Mouse (Mus musculus): ENCODE measurements at regions not wholly inside any gene's neighbourhood (a gene's known extent, or its start where the extent isn't known, plus 50 kb on each side); places are given as distances from the start of the nearest gene placed in this dataset.

DNA sequence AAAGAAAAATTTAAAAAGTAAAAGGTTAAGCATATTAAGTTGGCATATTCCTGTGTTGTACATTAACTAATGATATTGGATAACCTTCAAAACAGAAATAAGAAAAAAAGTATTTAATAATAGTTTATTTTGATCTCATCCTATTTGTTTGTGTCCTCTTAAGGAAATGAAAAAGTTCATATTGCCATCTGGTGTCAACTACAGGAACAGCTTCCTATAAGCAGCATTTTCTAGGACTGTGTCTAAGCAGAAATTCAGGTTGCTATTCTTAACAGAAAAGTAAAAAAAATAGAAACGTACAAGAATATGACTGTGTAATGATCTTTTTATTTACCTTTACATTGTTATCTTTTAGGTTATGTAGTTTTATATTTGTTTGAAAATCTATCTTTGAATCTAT lies 313.4 kb upstream of the G6pd2 start:
- TF ChIP-seq POLR2A (IDR thresholded peaks at IDR 0.05; ENCODE audit: borderline replicate concordance, extremely low read depth, insufficient read depth, insufficient read length, poor library complexity, severe bottlenecking) (no peak), CTCF (IDR thresholded peaks at IDR 0.05; ENCODE audit: borderline replicate concordance, extremely low read depth, insufficient read depth, insufficient read length) (no peak)
- peak; percentile 66 for DNase-seq (ENCODE audit: low read depth)

DNA sequence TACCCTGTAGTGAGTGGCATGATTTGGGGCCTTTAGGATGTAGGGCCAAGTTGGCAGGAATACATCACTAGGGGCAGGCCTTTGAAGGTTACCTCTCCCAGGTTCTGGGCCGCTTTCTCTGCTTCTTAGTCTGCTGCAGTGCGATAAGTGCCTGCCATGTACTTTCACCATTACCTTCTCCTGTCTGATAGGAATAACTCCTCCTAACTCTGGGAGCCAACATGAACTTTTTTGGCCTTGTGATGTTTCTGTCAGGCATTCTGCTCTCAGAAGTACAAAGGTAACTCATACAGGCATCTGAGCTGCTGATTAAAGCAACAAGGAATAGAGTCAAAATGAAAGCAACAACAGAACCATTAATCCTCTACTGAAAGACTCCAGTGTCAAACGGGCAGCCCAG lies 301.2 kb upstream of the G6pd2 start:
- no peak for DNase-seq (ENCODE audit: low read depth)
- TF ChIP-seq CTCF (IDR thresholded peaks at IDR 0.05; ENCODE audit: borderline replicate concordance, extremely low read depth, insufficient read depth, insufficient read length) (no peak), POLR2A (IDR thresholded peaks at IDR 0.05; ENCODE audit: borderline replicate concordance, extremely low read depth, insufficient read depth, insufficient read length, poor library complexity, severe bottlenecking) (no peak)

DNA sequence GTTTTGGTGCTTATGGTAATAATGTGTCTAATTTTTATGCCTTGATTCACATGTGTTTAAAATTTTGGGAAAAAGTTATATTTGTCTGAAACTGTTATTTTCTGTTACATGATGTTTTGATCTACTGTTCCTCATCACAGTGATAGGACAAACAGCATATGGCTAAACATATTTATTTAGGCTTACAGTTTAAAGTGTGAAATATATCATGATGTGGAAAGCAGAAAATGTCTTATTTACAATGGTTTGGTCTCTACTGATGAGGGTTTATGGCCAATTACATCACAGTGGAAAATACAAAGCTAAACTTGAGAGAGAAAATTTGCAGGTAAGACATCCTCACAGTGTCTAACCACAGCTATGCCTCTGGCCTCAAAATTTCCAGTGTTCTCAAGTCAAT lies 268.1 kb upstream of the G6pd2 start:
- TF ChIP-seq POLR2A (IDR thresholded peaks at IDR 0.05; ENCODE audit: borderline replicate concordance, extremely low read depth, insufficient read depth, insufficient read length, poor library complexity, severe bottlenecking) (no peak), CTCF (IDR thresholded peaks at IDR 0.05; ENCODE audit: borderline replicate concordance, extremely low read depth, insufficient read depth, insufficient read length) (no peak)

DNA sequence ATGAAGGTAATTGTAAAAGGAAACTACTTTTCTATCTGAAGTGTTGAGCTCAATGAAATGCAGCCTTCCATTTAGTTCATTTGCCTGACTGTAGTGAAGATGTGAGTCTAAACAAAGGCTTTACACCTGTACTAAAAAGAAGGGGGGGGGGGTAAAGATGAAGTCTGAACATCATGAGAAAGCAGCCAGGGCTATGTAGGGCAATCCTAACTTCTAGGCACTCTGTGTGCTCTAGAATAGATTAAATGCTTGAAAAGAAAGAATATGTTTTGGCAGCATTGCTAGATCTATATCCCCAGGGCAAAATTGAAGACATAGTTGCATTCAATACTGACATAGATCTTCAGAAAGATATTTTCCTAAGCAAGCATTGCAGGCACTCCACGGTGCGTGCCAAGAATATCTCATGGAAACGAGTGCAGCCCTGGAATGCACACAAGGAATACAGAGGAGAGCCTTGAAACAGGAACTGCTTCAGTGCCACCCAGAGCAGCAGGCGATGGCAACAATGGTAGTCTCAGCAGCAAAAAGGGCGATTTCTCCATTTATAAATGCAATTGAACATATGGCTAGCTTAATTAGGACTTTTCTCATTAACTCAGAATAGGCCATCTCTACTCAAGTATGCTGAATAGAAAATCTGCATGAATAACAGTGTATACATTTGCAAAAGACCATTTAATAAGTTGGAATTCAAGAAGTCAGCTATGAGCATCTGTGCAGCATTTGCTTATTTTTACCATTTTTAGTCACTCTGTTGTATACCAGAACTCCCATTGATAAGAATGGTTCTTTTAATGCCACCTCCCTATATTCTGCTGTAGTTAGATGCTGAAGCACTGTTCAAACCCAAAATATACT lies 261.8 kb upstream of the G6pd2 start:
- TF ChIP-seq CTCF (IDR thresholded peaks at IDR 0.05; ENCODE audit: borderline replicate concordance, extremely low read depth, insufficient read depth, insufficient read length) (no peak), POLR2A (IDR thresholded peaks at IDR 0.05; ENCODE audit: borderline replicate concordance, extremely low read depth, insufficient read depth, insufficient read length, poor library complexity, severe bottlenecking) (no peak)
- peak; percentile 89 for DNase-seq (ENCODE audit: low read depth)

More for the DNA sequence above, 268.1 kb upstream of the G6pd2 start:
- peak; percentile 63 for DNase-seq (ENCODE audit: low read depth)

DNA sequence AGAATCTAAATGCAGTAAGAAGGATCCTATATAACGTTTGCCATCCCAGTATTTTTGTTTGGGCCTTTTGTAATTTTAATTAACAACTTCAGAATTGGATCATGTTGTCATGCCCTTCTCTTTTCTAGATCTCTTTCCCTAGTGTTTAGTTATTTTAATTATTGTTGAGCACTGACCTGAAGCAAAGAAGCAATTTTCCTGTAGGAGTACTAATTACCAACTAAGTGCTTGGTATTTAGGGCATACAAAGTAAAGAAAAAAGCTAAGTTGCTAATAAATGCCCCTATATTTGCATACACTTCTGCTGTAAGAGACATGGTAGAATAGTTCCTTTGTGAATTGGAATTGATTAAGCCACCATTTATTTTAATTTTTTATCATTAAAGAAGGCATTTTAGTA lies 255.1 kb upstream of the G6pd2 start:
- TF ChIP-seq CTCF (IDR thresholded peaks at IDR 0.05; ENCODE audit: borderline replicate concordance, extremely low read depth, insufficient read depth, insufficient read length) (no peak), POLR2A (IDR thresholded peaks at IDR 0.05; ENCODE audit: borderline replicate concordance, extremely low read depth, insufficient read depth, insufficient read length, poor library complexity, severe bottlenecking) (no peak)
- DNase-seq (ENCODE audit: low read depth) = peak; percentile 25
